8 mouse cellular contexts compared by ENCODE assay signal in genomic region chr8:88297976-88298732, GRCm38 (mm10). TPM values are rescaled to one million over a fixed set of nuclear protein-coding genes. Genes with fewer than 3 reads are reported as not detected.
DNase-seq lines count a peak whose midpoint lies in the region; ATAC-seq lines count a peak whose summit lies in the region.

No protein-coding gene starts in this region.

- 53% methylated on average over 12 of the region's 12 CpGs for WGBS in limb, embryonic 10.5 days
- 63% methylated on average over 12 of the region's 12 CpGs for WGBS in hindbrain, embryonic 12.5 days
- WGBS in embryonic facial prominence, embryonic 10.5 days = 62% methylated on average over 12 of the region's 12 CpGs

- H3K4me1 ChIP-seq in limb, embryonic 10.5 days = peaks cover 42% of the 10 kb centered on the region
- H3K4me1 ChIP-seq in hindbrain, embryonic 12.5 days = peaks cover 22% of the 10 kb centered on the region
- peaks cover 25% of the 10 kb centered on the region for H3K4me1 ChIP-seq in embryonic facial prominence, embryonic 10.5 days

- no peaks in the 10 kb centered on the region for H3K27me3 ChIP-seq in limb, embryonic 10.5 days (ENCODE audit: low read depth, poor library complexity, severe bottlenecking)
- H3K27me3 ChIP-seq in hindbrain, embryonic 12.5 days = no peaks in the 10 kb centered on the region
- peaks cover 5% of the 10 kb centered on the region; the same call in 1 of the 2 replicates for H3K27me3 ChIP-seq in embryonic facial prominence, embryonic 10.5 days (replicated peaks; ENCODE audit: low read depth, poor library complexity, severe bottlenecking)

- H3K9me3 ChIP-seq in limb, embryonic 10.5 days (replicated peaks) = no peaks in the 10 kb centered on the region
- no peaks in the 10 kb centered on the region for H3K9me3 ChIP-seq in hindbrain, embryonic 12.5 days (replicated peaks)
- H3K9me3 ChIP-seq in embryonic facial prominence, embryonic 10.5 days = no peaks in the 10 kb centered on the region

- no peak for ATAC-seq in hindbrain, embryonic 12.5 days (ENCODE audit: low FRiP score)

- no peak overlapping the region for H3K4me2 ChIP-seq in hindbrain, embryonic 12.5 days (replicated peaks)

- H3K4me3 ChIP-seq in limb, embryonic 10.5 days = no peak overlapping the region
- no peak overlapping the region for H3K4me3 ChIP-seq in hindbrain, embryonic 12.5 days
- H3K4me3 ChIP-seq in embryonic facial prominence, embryonic 10.5 days = no peak overlapping the region

- peak overlapping the region; percentile 57 for H3K27ac ChIP-seq in limb, embryonic 10.5 days
- H3K27ac ChIP-seq in hindbrain, embryonic 12.5 days = no peak overlapping the region
- H3K27ac ChIP-seq in embryonic facial prominence, embryonic 10.5 days (replicated peaks) = no peak overlapping the region

- peak; percentile 44 for DNase-seq in embryo, embryonic 10 days (ENCODE audit: low spot score)
- DNase-seq in embryo, embryonic 11 days = no peak
- DNase-seq in MN1 (ENCODE audit: low spot score) = peak; percentile 56
- DNase-seq in heart, adult 18-20 months = peak; percentile 49 to 82
- DNase-seq in limb, embryonic 10.5 days (ENCODE audit: low spot score) = no peak
- DNase-seq in testis, postnatal 14 days (ENCODE audit: low spot score) = peak; percentile 77
- no peak for DNase-seq in embryonic facial prominence, embryonic 10.5 days (ENCODE audit: low spot score)

- no peaks in the 10 kb centered on the region for H3K36me3 ChIP-seq in limb, embryonic 10.5 days
- no peaks in the 10 kb centered on the region for H3K36me3 ChIP-seq in hindbrain, embryonic 12.5 days
- no peaks in the 10 kb centered on the region for H3K36me3 ChIP-seq in embryonic facial prominence, embryonic 10.5 days (replicated peaks)

- no peak overlapping the region for H3K9ac ChIP-seq in hindbrain, embryonic 12.5 days

RNA-seq across cellular contexts. Expression of gene Adcy7, which starts 26.0 kb away (rescaled TPM):
- total RNA-seq in heart, adult 18-20 months (2021) = 1 to 10 TPM; 4.6 to 6.4 TPM
- polyA plus RNA-seq in limb, embryonic 10.5 days (2016; fragmentation: Nextera tagmentation; extraction: Ambion mirVana) = 2.2 and 3.1 TPM in 2 replicates
- 2.6 and 2.9 TPM in 2 replicates for polyA plus RNA-seq in hindbrain, embryonic 12.5 days (2016; fragmentation: Nextera tagmentation; extraction: Ambion mirVana)
- 2.4 and 2.6 TPM in 2 replicates for polyA plus RNA-seq in embryonic facial prominence, embryonic 10.5 days (2016; fragmentation: Nextera tagmentation; extraction: Ambion mirVana)

Comparison
In these comparisons a context has a peak if more than half of its experiments do, and no peak if none do; other contexts are left out.
1. DNase-seq: peak in embryo, embryonic 10 days (single experiment), MN1 (single experiment), heart, adult 18-20 months (2 of 2) and testis, postnatal 14 days (single experiment); none in embryo, embryonic 11 days (single experiment), limb, embryonic 10.5 days (single experiment) and embryonic facial prominence, embryonic 10.5 days (single experiment).